Mouse (Mus musculus): ENCODE measurements around the gene Rpl12.

DNA sequence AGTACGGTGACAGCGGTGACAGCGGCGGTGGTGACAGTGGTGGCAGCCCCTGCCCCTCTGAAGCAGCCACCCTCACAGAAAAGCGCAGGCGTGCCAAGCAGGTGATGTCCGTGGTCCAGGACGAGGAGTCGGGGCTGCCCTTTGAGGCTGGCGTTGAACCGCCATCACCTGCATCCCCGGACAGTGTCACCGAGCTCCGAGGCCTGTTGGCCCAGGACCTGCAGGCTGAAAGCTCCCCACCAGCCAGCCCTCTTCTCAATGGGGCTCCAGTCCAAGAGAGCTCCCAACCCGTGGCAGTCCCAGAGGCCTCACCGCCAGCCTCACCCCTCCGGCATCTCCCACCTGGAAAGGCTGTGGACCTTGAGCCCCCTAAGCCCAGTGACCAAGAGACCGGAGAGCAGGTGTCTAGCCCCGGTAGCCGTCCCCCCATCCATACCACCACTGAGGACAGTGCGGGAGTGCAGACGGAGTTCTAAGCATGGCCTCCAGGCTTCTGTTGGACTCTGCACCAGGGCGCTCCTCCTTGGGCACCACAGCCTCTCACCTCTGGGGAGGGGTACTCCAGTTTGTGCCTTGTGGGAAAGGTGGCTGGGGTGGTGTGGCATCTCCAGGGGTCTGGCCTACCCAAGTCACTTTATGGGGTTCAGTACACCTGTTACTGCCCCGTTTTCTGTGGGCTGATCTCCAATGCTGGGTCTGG, 37.7 kb upstream of the Rpl12 start:
- TF ChIP-seq CTCF (IDR thresholded peaks at IDR 0.05) (no peak), EP300 (IDR thresholded peaks at IDR 0.05) (no peak)

Measured in lung, postnatal 0 days (tissue).